Mouse (Mus musculus): ENCODE data around the gene Slc25a23.
"Not testable (repeated sequence)": the region's sequence is repeated elsewhere in the genome, so short reads cannot be mapped to it uniquely, and the experiment has no call there.

Slc25a23 gene

GRCm38 (mm10) chr17:57070699-57071098 is 11.0 kb upstream of the Slc25a23 start:
- DNase-seq, result peak; percentile 84

- no peak for DNase-seq
These were observed 10.6 kb upstream of the Slc25a23 start for GRCm38 (mm10) chr17:57070272-57070671.

GRCm38 (mm10) chr17:57066908-57067307 is 7.2 kb upstream of the Slc25a23 start:
- no peak for DNase-seq

GRCm38 (mm10) chr17:57063031-57063430 is 3.4 kb upstream of the Slc25a23 start:
- no peak for DNase-seq

- no peak for DNase-seq
These were observed 2.9 kb upstream of the Slc25a23 start for GRCm38 (mm10) chr17:57062548-57062947.

GRCm38 (mm10) chr17:57062011-57062521 is 2.4 kb upstream of the Slc25a23 start:
- DNase-seq, result no peak

- no peak for DNase-seq
These were observed 1.4 kb upstream of the Slc25a23 start for GRCm38 (mm10) chr17:57061069-57061468.

GRCm38 (mm10) chr17:57060231-57060801 is 653 bp upstream of the Slc25a23 start:
- peak; percentile 98 for DNase-seq

GRCm38 (mm10) chr17:57058891-57059485 is 675 bp downstream of the Slc25a23 start, which contains the start of gene Crb3:
Gene Crb3 (plus strand): TSS chr17:57059105.
- no peak for DNase-seq

- DNase-seq, result no peak
These were observed 3.4 kb downstream of the Slc25a23 start for GRCm38 (mm10) chr17:57056246-57056645.

- not testable (repeated sequence) for DNase-seq
These were observed 8.0 kb downstream of the Slc25a23 start for GRCm38 (mm10) chr17:57051679-57052078.

GRCm38 (mm10) chr17:57048816-57049215 is 10.8 kb downstream of the Slc25a23 start:
- DNase-seq, result no peak

GRCm38 (mm10) chr17:57047406-57047805 is 12.3 kb downstream of the Slc25a23 start:
- DNase-seq, result peak; percentile 49

GRCm38 (mm10) chr17:57041554-57041953 is 18.1 kb downstream of the Slc25a23 start, which contains the start of gene Slc25a41:
Gene Slc25a41 (minus strand): TSS chr17:57041654.
- DNase-seq, result no peak

- no peak for DNase-seq
These were observed 20.7 kb downstream of the Slc25a23 start for GRCm38 (mm10) chr17:57038978-57039377.

- DNase-seq, result no peak
These were observed 26.8 kb downstream of the Slc25a23 start for GRCm38 (mm10) chr17:57032854-57033253.

GRCm38 (mm10) chr17:57031661-57032420 is 27.8 kb downstream of the Slc25a23 start:
- DNase-seq, result peak; percentile 100

GRCm38 (mm10) chr17:57030931-57031660 is 28.6 kb downstream of the Slc25a23 start, which contains the start of gene Khsrp:
Gene Khsrp (minus strand): TSS chr17:57031522.
- DNase-seq, result peak; percentile 76

- peak; percentile 12 for DNase-seq
These were observed 30.0 kb downstream of the Slc25a23 start for GRCm38 (mm10) chr17:57029691-57030090.

- no peak for DNase-seq
These were observed 32.2 kb downstream of the Slc25a23 start for GRCm38 (mm10) chr17:57027471-57027870.

- no peak for DNase-seq
These were observed 38.7 kb downstream of the Slc25a23 start for GRCm38 (mm10) chr17:57020960-57021359.

- DNase-seq, result no peak
These were observed 40.0 kb downstream of the Slc25a23 start for GRCm38 (mm10) chr17:57019693-57020092.
